Mouse (Mus musculus) lung, embryonic 15.5 days (tissue): ENCODE measurements around the gene Jmjd1c. TPM values are rescaled to one million over a fixed set of nuclear protein-coding genes. Genes with fewer than 3 reads are reported as not detected.

Source experiments
- ATAC-seq: fragments of 200-750 bp; cut with Nextera tagmentation; 2 replicates; pipeline ENCODE4 v1.8.0; 2017; ENCODE audit warnings: moderate number of reproducible peaks, borderline replicate concordance; ENCODE audit not compliant: low FRiP score, low TSS enrichment; ENCODE audit errors: extremely low read depth
- H3K27ac ChIP-seq: fragments of 300-500 bp; sonication (generic); 2 replicates; pipeline ENCODE4 v1.5.1; 2015; ENCODE audit warnings: moderate library complexity, mild to moderate bottlenecking, inconsistent platforms
- H3K27me3 ChIP-seq: fragments of 300-500 bp; sonication (generic); 2 replicates; pipeline ENCODE4 v1.6.1; 2015; ENCODE audit warnings: inconsistent platforms
- H3K36me3 ChIP-seq: fragments of 300-500 bp; sonication (generic); 2 replicates; pipeline ENCODE4 v1.6.1; 2015; ENCODE audit warnings: inconsistent platforms
- H3K4me1 ChIP-seq: fragments of 300-500 bp; sonication (generic); 2 replicates; pipeline ENCODE4 v1.6.1; 2015; ENCODE audit warnings: inconsistent platforms
- H3K4me2 ChIP-seq: fragments of 300-500 bp; sonication (generic); 2 replicates; pipeline ENCODE4 v1.6.1; 2015; ENCODE audit warnings: inconsistent platforms, mild to moderate bottlenecking, moderate library complexity
- H3K4me3 ChIP-seq: fragments of 300-500 bp; sonication (generic); 2 replicates; pipeline ENCODE4 v1.5.1; 2015; ENCODE audit warnings: mild to moderate bottlenecking, inconsistent platforms
- H3K9ac ChIP-seq: fragments of 300-500 bp; sonication (generic); 2 replicates; pipeline ENCODE4 v1.6.1; 2015; ENCODE audit warnings: inconsistent platforms
- H3K9me3 ChIP-seq: fragments of 300-500 bp; sonication (generic); 2 replicates; pipeline ENCODE4 v1.6.1; 2016; ENCODE audit warnings: inconsistent platforms
- WGBS: fragments of 180-500 bp; shearing (Covaris S2); methylation state at CpG from one replicate; pipeline ENCODE4 v1.1.7; 2015; 5-methylcytosine and 5-hydroxymethylcytosine counted together
- polyA plus RNA-seq: library from polyadenylated mRNA; unstranded; fragments of >200 nt; fragmentation: Nextera tagmentation; extraction: Ambion mirVana; gene quantifications from 2 replicates; pipeline ENCODE4 v1.2.1, GENCODE M21; 2015

The Jmjd1c gene
- polyA plus RNA-seq, 1 experiment from 2014 or later, result 30.7 TPM

- no peaks in the 10 kb centered on the region for H3K36me3 ChIP-seq
- H3K27ac ChIP-seq, result peak within 1 kb of the TSS; percentile 99
- peak within 1 kb of the TSS; percentile 84 for H3K4me2 ChIP-seq
- ATAC-seq, result peak; percentile 85
- WGBS, result 2% methylated on average over 65 of the region's 97 CpGs
- peak within 1 kb of the TSS; percentile 98 for H3K4me3 ChIP-seq
- H3K9ac ChIP-seq, result peak within 1 kb of the TSS; percentile 99
- H3K27me3 ChIP-seq, result no peaks in the 10 kb centered on the region
- peaks cover 46% of the 10 kb centered on the region for H3K4me1 ChIP-seq
- H3K9me3 ChIP-seq, result no peaks in the 10 kb centered on the region
Measured at GRCm38 (mm10) chr10:67096621-67097436, 904 bp downstream of the Jmjd1c start, which contains the start of gene Reep3. TSS of gene Reep3 (minus strand) at chr10:67096945.

- H3K27me3 ChIP-seq, result no peaks in the 10 kb centered on the region
- no peaks in the 10 kb centered on the region for H3K9me3 ChIP-seq
- peak overlapping the region; percentile 99 for H3K9ac ChIP-seq
- H3K4me2 ChIP-seq, result peak overlapping the region; percentile 84
- H3K4me3 ChIP-seq, result peak overlapping the region; percentile 98
- H3K4me1 ChIP-seq, result peaks cover 54% of the 10 kb centered on the region
- ATAC-seq, result no peak
- 4% methylated on average over 15 of the region's 15 CpGs for WGBS
- no peaks in the 10 kb centered on the region for H3K36me3 ChIP-seq
- H3K27ac ChIP-seq, result peak overlapping the region; percentile 99
Measured at GRCm38 (mm10) chr10:67097437-67098150, 1.7 kb downstream of the Jmjd1c start.

GRCm38 (mm10) chr10:67098408-67099050, 2.6 kb downstream of the Jmjd1c start:
- H3K9me3 ChIP-seq, result no peaks in the 10 kb centered on the region
- no peak overlapping the region for H3K27ac ChIP-seq
- H3K36me3 ChIP-seq, result no peaks in the 10 kb centered on the region
- no peak overlapping the region for H3K4me3 ChIP-seq
- no peak for ATAC-seq
- H3K4me2 ChIP-seq, result peak overlapping the region; percentile 84
- no peak overlapping the region for H3K9ac ChIP-seq
- H3K4me1 ChIP-seq, result peaks cover 63% of the 10 kb centered on the region
- H3K27me3 ChIP-seq, result no peaks in the 10 kb centered on the region
- 31% methylated on average over 7 of the region's 7 CpGs for WGBS

GRCm38 (mm10) chr10:67099183-67099929, 3.4 kb downstream of the Jmjd1c start:
- Histone ChIP-seq H3K27me3 (no peaks in the 10 kb centered on the region), H3K27ac (no peak overlapping the region), H3K4me3 (no peak overlapping the region), H3K4me1 (peaks cover 72% of the 10 kb centered on the region), H3K36me3 (no peaks in the 10 kb centered on the region), H3K9ac (no peak overlapping the region), H3K9me3 (no peaks in the 10 kb centered on the region), H3K4me2 (peak overlapping the region; percentile 84; the same call in 1 of the 2 replicates)
- no peak for ATAC-seq
- 60% methylated on average over 13 of the region's 13 CpGs for WGBS

GRCm38 (mm10) chr10:67100011-67100661, 4.2 kb downstream of the Jmjd1c start:
- no peaks in the 10 kb centered on the region for H3K9me3 ChIP-seq
- no peak overlapping the region for H3K9ac ChIP-seq
- ATAC-seq, result no peak
- H3K4me3 ChIP-seq, result no peak overlapping the region
- H3K27me3 ChIP-seq, result no peaks in the 10 kb centered on the region
- no peak overlapping the region for H3K27ac ChIP-seq
- no peak overlapping the region for H3K4me2 ChIP-seq
- WGBS, result 64% methylated on average over 7 of the region's 7 CpGs
- peaks cover 75% of the 10 kb centered on the region for H3K4me1 ChIP-seq
- no peaks in the 10 kb centered on the region for H3K36me3 ChIP-seq

- 74% methylated on average over 9 of the region's 9 CpGs for WGBS
- Histone ChIP-seq H3K36me3 (no peaks in the 10 kb centered on the region), H3K9ac (no peak overlapping the region), H3K27me3 (no peaks in the 10 kb centered on the region), H3K4me1 (peaks cover 74% of the 10 kb centered on the region), H3K4me3 (no peak overlapping the region), H3K4me2 (no peak overlapping the region), H3K27ac (no peak overlapping the region), H3K9me3 (no peaks in the 10 kb centered on the region)
- ATAC-seq, result no peak
Measured at GRCm38 (mm10) chr10:67100831-67101251, 4.9 kb downstream of the Jmjd1c start.

- Histone ChIP-seq H3K4me3 (no peak overlapping the region), H3K9ac (no peak overlapping the region), H3K36me3 (no peaks in the 10 kb centered on the region), H3K27ac (no peak overlapping the region), H3K9me3 (no peaks in the 10 kb centered on the region), H3K27me3 (no peaks in the 10 kb centered on the region), H3K4me2 (no peak overlapping the region), H3K4me1 (peaks cover 77% of the 10 kb centered on the region)
- 24% methylated on average over 9 of the region's 9 CpGs for WGBS
- no peak for ATAC-seq
Measured at GRCm38 (mm10) chr10:67104543-67104942, 8.6 kb downstream of the Jmjd1c start.

GRCm38 (mm10) chr10:67105331-67106217, 9.6 kb downstream of the Jmjd1c start:
- peaks cover 70% of the 10 kb centered on the region for H3K4me1 ChIP-seq
- no peaks in the 10 kb centered on the region for H3K27me3 ChIP-seq
- H3K4me2 ChIP-seq, result no peak overlapping the region
- no peaks in the 10 kb centered on the region for H3K9me3 ChIP-seq
- ATAC-seq, result no peak; the same call in 1 of the 2 replicates
- no peak overlapping the region for H3K27ac ChIP-seq
- no peak overlapping the region for H3K4me3 ChIP-seq
- WGBS, result 56% methylated on average over 19 of the region's 19 CpGs
- no peak overlapping the region for H3K9ac ChIP-seq
- no peaks in the 10 kb centered on the region for H3K36me3 ChIP-seq

GRCm38 (mm10) chr10:67106400-67106799, 10.5 kb downstream of the Jmjd1c start:
- Histone ChIP-seq H3K27me3 (no peaks in the 10 kb centered on the region), H3K4me3 (no peak overlapping the region), H3K9me3 (no peaks in the 10 kb centered on the region), H3K4me2 (no peak overlapping the region), H3K27ac (no peak overlapping the region), H3K9ac (no peak overlapping the region), H3K36me3 (no peaks in the 10 kb centered on the region), H3K4me1 (peaks cover 71% of the 10 kb centered on the region)
- WGBS, result 62% methylated on average over 6 of the region's 6 CpGs
- no peak for ATAC-seq

GRCm38 (mm10) chr10:67107017-67107761, 11.3 kb downstream of the Jmjd1c start:
- H3K9me3 ChIP-seq, result no peaks in the 10 kb centered on the region
- no peak overlapping the region for H3K4me2 ChIP-seq
- no peaks in the 10 kb centered on the region for H3K36me3 ChIP-seq
- WGBS, result 51% methylated on average over 9 of the region's 9 CpGs
- no peak overlapping the region for H3K4me3 ChIP-seq
- peaks cover 74% of the 10 kb centered on the region for H3K4me1 ChIP-seq
- ATAC-seq, result no peak
- no peaks in the 10 kb centered on the region for H3K27me3 ChIP-seq
- H3K27ac ChIP-seq, result no peak overlapping the region
- H3K9ac ChIP-seq, result no peak overlapping the region
